Mouse (Mus musculus) cerebellum, adult 2 months (tissue): ENCODE measurements around the gene Gna12. TPM values are rescaled to one million over a fixed set of nuclear protein-coding genes. Genes with fewer than 3 reads are reported as not detected.

ENCODE experiments used
- DNase-seq, 2 experiments: peaks; one replicate each; pipeline ENCODE4 v3.0.0; 2021
- H3K27ac ChIP-seq: fragments of 200-500 bp; 2 replicates; pipeline ENCODE4 v1.5.1; 2012; ENCODE audit warnings: low read length, control low read depth, inconsistent platforms; ENCODE audit not compliant: insufficient read depth
- H3K27me3 ChIP-seq: fragments of 200-500 bp; 2 replicates; pipeline ENCODE4 v1.6.1; 2012; ENCODE audit warnings: inconsistent platforms, mild to moderate bottlenecking, low read length, moderate library complexity; ENCODE audit not compliant: control insufficient read depth, insufficient read depth
- H3K4me1 ChIP-seq: fragments of 200-500 bp; 2 replicates; pipeline ENCODE4 v1.6.1; 2011; ENCODE audit warnings: low read length; ENCODE audit not compliant: control insufficient read depth, insufficient read depth
- H3K4me3 ChIP-seq: fragments of 200-500 bp; replicated peaks from 2 replicates; pipeline ENCODE3; 2011; ENCODE audit warnings: mild to moderate bottlenecking, low read depth, low read length, control low read depth; ENCODE audit not compliant: insufficient read depth
- CTCF ChIP-seq: fragments of 200-500 bp; IDR thresholded peaks from 2 replicates; pipeline ENCODE4 v1.5.1; 2011; ENCODE audit warnings: low read depth, mild to moderate bottlenecking, control low read depth, low read length, moderate library complexity, borderline replicate concordance; ENCODE audit not compliant: insufficient read depth
- POLR2A ChIP-seq: fragments of 200-500 bp; IDR thresholded peaks from 2 replicates; pipeline ENCODE4 v1.6.1; 2011; ENCODE audit warnings: low read length, control low read depth, borderline replicate concordance; ENCODE audit not compliant: insufficient read depth
- WGBS: fragments of 180-500 bp; shearing (Covaris S2); methylation state at CpG from one replicate; pipeline ENCODE4 v1.1.7; 2018; 5-methylcytosine and 5-hydroxymethylcytosine counted together
- polyA plus RNA-seq: library from polyadenylated mRNA; depleted of rRNA; stranded (reverse); fragments of >200 nt; gene quantifications from 2 replicates; pipeline ENCODE4 v1.2.3, GENCODE M21; 2012; rRNA removed

Gna12 gene
- polyA plus RNA-seq, 1 experiment = 123 TPM

GRCm38 (mm10) chr5:140720773-140721172, 109.5 kb downstream of the Gna12 start:
- no peak overlapping the region for H3K27ac ChIP-seq

GRCm38 (mm10) chr5:140711040-140711439, 119.2 kb downstream of the Gna12 start:
- TF ChIP-seq POLR2A = no peak
- TF ChIP-seq CTCF = no peak
- H3K4me1 ChIP-seq = peaks cover 2% of the 10 kb centered on the region
- DNase-seq = no peak
- no peak overlapping the region for H3K4me3 ChIP-seq
- WGBS = 54% methylated on average over 5 of the region's 5 CpGs
- no peaks in the 10 kb centered on the region for H3K27me3 ChIP-seq
- no peak overlapping the region for H3K27ac ChIP-seq

More at GRCm38 (mm10) chr5:140720773-140721172, 109.5 kb downstream of the Gna12 start:
- TF ChIP-seq CTCF (no peak), POLR2A (no peak)
- Histone ChIP-seq H3K4me1 (no peaks in the 10 kb centered on the region), H3K4me3 (no peak overlapping the region), H3K27me3 (no peaks in the 10 kb centered on the region)
- WGBS = 58% methylated on average over 7 of the region's 7 CpGs
- DNase-seq = no peak

GRCm38 (mm10) chr5:140710315-140710714, 119.9 kb downstream of the Gna12 start:
- WGBS = 71% methylated on average over 6 of the region's 6 CpGs
- no peak overlapping the region for H3K27ac ChIP-seq
- no peak overlapping the region for H3K4me3 ChIP-seq
- no peaks in the 10 kb centered on the region for H3K27me3 ChIP-seq
- TF ChIP-seq CTCF (no peak), POLR2A (no peak)
- DNase-seq = no peak
- H3K4me1 ChIP-seq = peaks cover 8% of the 10 kb centered on the region

Other genes with a start within 250 kb of the Gna12 start
- 48.7 and 53.4 TPM in 2 replicates for gene Lfng, start 223.1 kb downstream of the Gna12 start, polyA plus RNA-seq
- 86.0 and 96.1 TPM in 2 replicates for gene Ttyh3, start 181.4 kb downstream of the Gna12 start, polyA plus RNA-seq
- 33.7 and 40.1 TPM in 2 replicates for gene Iqce, start 128.1 kb downstream of the Gna12 start, polyA plus RNA-seq
- gene Brat1, start 125.4 kb downstream of the Gna12 start, polyA plus RNA-seq = 23.8 and 24.1 TPM in 2 replicates
- 4.6 TPM in 2 replicates for gene Amz1, start 106.3 kb downstream of the Gna12 start, polyA plus RNA-seq
- gene Card11, start 170.2 kb upstream of the Gna12 start, polyA plus RNA-seq = 0.25 and 0.44 TPM in 2 replicates